Mouse (Mus musculus) ES-Bruce4 (cell line): ENCODE data around the gene Klc2.

ENCODE experiments used
- CTCF ChIP-seq: IDR thresholded peaks from one replicate; pipeline ENCODE4 v1.8.1; 2011; ENCODE audit warnings: low read depth, low read length
- EP300 ChIP-seq: IDR thresholded peaks from 2 replicates; pipeline ENCODE4 v1.6.1; 2011; ENCODE audit warnings: low read depth, low read length; ENCODE audit not compliant: insufficient read depth
- POLR2A ChIP-seq: IDR thresholded peaks from one replicate; pipeline ENCODE4 v1.8.1; 2011; ENCODE audit warnings: low read length; ENCODE audit not compliant: insufficient read depth

GRCm38 (mm10) chr19:5069486-5069885 lies 48.9 kb downstream of the Klc2 start:
- TF ChIP-seq CTCF (no peak), POLR2A (no peak), EP300 (no peak)
